Mouse (Mus musculus) frontal cortex, adult 2 months (tissue): ENCODE data around the gene Cpne1. TPM values are rescaled to one million over a fixed set of nuclear protein-coding genes. Genes with fewer than 3 reads are reported as not detected.
"Not testable (repeated sequence)": the region's sequence is repeated elsewhere in the genome, so short reads cannot be mapped to it uniquely, and the experiment has no call there.

Experiments
- DNase-seq, 2 experiments: peaks; one replicate each; pipeline ENCODE4 v3.0.0; 2022; ENCODE audit warnings: low spot score in 1 of 2; ENCODE audit errors: extremely low spot score in 1 of 2
- polyA plus RNA-seq: library from polyadenylated mRNA; depleted of rRNA; stranded (reverse); fragments of >200 nt; gene quantifications from 2 replicates; pipeline ENCODE4 v1.2.3, GENCODE M21; 2012; rRNA removed

Gene Cpne1
- 54.7 and 55.7 TPM in 2 replicates for polyA plus RNA-seq

DNA sequence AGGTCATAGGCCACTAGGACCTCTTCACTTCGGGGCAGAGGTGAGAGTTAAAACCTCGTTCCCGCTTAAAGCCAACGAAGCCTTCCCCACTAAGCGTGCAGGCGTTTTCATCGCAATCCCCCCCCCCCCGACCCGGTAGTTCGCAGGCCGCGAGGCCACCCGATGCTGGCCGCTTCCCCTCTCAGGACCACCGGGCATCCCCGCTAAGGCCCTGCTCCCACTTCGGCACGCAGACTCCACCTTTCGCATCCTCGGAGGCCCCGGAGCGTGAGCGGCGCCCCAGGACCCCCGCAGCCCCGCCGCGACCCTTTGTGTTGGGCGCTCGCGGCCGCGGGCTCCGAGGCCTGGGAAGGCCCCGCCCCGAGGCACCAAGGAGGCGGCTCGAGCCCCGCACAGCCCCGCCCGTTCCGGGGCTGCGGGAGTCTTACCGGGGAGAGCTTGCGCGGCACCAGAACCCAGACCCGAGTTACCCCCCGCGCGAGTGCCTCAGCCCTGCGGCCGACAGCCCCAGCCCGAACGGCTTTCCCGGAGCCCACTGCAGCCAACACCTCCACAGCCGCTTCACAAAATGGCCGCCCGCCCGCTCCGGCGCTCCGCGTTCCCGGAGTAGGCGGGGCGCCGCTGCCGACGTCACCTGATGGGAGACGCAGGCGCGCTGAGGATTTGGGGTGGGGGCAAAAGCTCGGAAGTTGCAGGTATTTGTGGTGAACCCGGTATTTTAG, at the start of gene Cpne1, which contains the start of gene Rbm12:
TSS of gene Cpne1 (minus strand) at position 608 of the 722 bp plus-strand sequence.
TSS of gene Rbm12 (minus strand) at position 621 of the 722 bp plus-strand sequence.
- DNase-seq, result peak; percentile 63 to 91

- DNase-seq, result no peak
These were observed 39.8 kb upstream of the Cpne1 start for GRCm38 (mm10) chr2:156151538-156151937.

- no peak for DNase-seq
These were observed 35.7 kb upstream of the Cpne1 start for GRCm38 (mm10) chr2:156147316-156147915.

DNA sequence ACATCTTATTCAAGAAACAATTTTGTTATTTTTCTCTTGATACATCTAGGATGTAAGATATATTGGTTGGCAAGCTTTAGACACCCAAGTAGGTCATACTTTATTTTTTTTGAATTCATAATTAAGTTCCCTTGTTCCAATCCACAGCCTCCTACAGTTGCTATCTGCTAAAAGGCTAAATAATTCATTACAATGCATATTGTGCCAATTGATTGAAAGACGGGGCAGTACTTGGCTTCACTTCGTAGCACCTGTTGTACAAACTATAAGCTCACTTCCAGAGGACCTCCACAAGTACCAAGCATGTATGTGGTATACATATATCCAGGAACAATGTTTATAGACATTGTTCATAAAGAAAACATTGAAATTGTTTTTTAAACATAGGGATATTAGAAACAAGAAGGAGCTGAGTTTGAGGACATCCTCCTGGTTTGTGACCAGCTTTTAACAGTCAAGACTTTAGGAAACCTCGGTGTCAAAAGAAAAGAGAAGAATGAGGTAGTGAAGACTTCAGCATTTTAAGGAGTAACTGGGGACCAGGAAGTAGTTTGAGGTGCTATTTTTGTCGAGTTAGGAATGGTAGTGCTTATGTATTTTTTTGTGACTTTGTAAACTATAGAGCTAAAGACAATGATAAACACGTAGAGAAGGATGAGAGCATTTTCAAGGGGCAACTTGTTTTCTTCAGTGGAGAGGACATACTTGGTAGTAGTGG, 34.7 kb upstream of the Cpne1 start:
- DNase-seq, result no peak

DNA sequence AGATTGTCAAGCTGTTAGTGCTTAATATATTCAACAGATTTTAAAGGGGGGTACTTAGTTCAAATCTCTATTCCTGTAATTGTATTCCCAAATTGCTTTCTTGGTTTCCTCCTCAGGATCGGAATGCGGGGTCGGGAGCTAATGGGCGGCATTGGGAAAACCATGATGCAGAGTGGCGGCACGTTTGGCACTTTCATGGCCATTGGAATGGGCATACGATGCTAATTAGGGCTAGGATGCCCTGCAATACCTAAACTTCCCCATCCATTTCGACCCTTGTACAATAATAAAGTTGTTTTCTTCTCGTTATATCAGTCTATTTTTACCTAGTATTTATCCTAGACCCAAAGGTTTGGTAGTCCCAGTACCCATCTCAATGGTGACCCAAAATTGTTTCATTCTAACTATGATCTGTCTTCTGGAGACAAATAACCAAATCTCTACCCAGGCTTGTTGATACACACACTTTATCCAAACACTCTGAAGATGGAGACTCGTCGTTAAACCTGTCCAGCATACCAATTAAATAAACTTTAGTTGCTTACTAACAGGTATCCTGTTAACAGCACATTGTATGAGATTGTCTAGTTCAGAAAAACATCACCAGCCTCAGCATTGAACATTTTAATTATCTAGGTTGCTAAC, 33.8 kb upstream of the Cpne1 start:
- DNase-seq, result no peak

DNA sequence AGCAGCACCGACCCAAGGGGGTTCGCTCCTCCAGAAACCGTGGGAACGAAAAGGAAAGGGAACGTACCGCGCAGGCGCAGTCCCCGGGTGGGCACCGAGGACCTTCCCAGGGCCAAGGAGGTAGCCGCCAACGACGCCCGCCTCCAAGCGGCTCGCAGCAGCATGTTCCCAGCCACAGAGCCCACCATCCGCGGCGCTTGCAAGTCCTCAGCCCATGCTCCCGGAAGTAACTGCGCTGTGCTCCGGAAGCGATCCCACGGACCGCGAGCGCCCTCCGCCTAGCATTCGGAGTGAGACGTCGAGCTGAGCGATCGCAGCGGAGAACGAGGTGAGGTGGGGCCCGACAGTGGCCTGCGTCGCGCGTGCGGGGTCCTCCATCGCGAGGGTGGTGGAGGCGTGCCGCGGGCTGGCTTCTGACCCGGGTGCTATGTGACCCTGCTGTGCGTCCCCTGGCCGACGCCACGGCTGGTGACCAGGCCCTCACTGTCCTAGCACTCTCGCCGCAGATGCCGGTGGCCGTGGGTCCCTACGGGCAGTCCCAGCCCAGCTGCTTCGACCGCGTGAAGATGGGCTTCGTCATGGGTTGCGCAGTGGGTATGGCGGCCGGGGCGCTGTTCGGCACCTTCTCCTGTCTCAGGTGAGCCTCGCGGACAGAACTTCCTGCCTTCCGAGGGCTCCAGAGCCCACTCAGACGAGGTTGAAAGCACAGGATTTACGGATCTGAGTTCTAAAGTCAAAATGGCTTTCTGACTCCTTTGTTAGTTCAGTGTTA, 32.4 kb upstream of the Cpne1 start, which contains the start of the genes Romo1 and Nfs1:
TSS of gene Romo1 (plus strand) at position 87 of the 772 bp plus-strand sequence.
TSS of gene Nfs1 (minus strand) at position 234 of the 772 bp plus-strand sequence.
- peak; percentile 74 to 95 for DNase-seq

- no peak for DNase-seq
These were observed 31.6 kb upstream of the Cpne1 start for GRCm38 (mm10) chr2:156143367-156143766.

DNA sequence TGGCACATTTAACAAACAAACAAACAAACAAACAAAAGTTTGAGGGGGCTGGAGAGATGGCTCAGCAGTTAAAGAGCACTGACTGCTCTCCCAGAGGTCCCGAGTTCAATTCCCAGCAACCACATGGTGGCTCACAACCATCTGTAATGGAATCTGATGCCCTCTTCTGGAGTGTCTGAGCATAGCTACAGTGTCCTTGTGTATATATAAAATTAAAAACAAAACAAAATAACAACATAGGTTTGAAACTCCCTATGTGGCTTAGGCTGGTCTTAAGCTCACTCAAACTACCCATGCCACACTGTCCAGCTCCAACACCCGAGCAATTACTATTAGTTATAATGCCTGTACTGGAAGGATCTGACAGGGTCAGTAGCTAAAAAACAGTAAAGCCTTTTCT, 31.1 kb upstream of the Cpne1 start:
- DNase-seq, result no peak

GRCm38 (mm10) chr2:156135695-156136094, 23.9 kb upstream of the Cpne1 start:
- DNase-seq, result no peak

DNA sequence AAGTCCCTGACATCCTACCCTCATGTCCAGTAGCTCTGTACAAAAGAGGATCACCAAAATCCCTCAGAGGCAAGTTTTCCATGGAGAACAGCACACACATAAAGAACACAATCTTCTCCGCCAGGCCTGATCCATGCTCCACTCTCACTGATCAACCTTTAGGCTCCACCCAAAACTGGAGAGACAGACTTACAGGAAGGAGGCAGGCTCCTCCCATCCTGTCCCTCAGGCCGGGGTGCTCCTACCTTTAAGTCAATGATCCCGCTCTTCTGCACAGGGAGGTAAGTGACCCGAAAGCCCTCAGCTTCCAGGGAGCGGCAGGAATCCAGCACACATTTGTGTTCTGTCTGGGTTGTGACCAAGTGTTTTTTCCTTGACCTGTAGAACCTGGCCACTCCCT, 22.4 kb upstream of the Cpne1 start:
- DNase-seq, result no peak

DNA sequence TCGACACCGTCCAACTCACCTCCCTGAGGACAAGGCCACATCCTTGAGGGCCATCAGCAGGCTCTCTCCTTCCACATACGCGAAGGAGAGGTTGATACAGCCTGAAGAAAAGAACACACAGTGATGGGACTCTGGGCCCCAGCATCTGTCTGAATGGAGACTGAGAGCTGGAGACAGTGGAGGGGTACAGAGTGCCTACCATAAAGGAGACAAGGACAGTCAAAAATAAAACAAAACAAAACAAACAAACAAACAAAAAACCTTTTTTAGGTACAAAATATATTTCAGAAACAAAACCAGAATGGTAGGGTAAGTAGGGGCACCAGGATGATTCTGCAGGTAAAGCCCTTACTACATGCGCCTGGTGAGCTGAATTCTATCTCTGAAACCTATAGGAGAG, 15.2 kb upstream of the Cpne1 start, which contains the start of gene Gm28036:
TSS of gene Gm28036 (minus strand) at position 101 of the 400 bp plus-strand sequence.
- DNase-seq, result no peak

- DNase-seq, result no peak
These were observed 12.0 kb upstream of the Cpne1 start for GRCm38 (mm10) chr2:156123731-156124130.

GRCm38 (mm10) chr2:156119566-156119965, 7.8 kb upstream of the Cpne1 start:
- DNase-seq, result no peak

- not testable (repeated sequence) for DNase-seq
These were observed 287 bp upstream of the Cpne1 start for GRCm38 (mm10) chr2:156112080-156112423.

DNA sequence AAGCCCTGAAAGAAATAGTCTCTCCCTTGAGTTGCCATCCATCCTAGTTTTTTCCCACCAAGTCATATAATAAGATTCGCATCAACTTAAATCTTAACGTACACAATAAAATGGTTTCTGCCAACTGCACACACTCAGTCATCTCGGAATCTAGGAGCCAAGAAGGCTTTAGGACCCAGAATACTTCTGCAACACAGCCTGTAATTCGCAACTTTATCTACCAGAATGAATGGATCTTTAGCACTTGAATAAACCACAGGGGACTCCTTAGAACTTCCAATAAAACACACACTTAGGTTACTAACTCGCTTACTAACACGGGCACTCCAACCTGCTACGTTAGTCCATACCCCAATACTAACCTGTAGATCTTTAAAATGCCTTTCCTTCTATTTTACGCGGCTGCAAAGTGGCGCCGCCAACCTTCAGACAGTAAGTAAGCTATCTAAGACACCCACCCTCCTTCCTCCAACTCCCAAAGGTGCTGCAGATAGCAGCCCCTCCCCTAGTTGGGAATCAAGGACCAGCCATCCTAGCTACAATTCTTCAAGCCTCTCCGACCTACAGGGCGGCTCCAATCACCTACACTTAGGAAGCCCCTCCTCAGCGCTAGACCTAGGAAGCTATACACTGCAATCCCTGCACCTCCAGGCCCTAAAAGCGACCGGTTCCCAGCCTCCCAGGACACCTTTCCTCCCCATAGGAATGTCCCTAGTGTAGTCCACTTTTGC, 973 bp downstream of the Cpne1 start:
- peak in 1 of 2 experiments; percentile 39 for DNase-seq

DNA sequence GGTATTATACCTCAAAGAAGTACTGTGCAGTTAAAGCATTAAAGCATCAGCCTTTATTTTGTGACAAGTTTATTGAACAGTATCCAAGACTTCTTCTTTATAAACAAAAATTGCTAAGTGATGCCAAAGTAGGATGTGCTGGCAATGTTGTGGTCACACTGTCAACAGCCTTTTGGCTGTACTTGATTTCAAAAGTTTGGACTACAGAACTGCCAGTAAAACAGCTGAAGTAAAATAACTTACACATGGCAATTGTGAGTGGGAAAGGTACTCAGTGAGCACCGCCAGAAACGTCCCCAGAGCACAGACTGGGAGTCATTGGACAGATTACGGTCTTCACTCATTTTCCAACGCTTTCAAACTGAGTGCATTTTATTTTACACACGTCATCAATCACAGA, 19.8 kb downstream of the Cpne1 start:
- no peak for DNase-seq

- DNase-seq, result peak in 1 of 2 experiments; percentile 56
These were observed 22.0 kb downstream of the Cpne1 start for GRCm38 (mm10) chr2:156089799-156090198.

DNA sequence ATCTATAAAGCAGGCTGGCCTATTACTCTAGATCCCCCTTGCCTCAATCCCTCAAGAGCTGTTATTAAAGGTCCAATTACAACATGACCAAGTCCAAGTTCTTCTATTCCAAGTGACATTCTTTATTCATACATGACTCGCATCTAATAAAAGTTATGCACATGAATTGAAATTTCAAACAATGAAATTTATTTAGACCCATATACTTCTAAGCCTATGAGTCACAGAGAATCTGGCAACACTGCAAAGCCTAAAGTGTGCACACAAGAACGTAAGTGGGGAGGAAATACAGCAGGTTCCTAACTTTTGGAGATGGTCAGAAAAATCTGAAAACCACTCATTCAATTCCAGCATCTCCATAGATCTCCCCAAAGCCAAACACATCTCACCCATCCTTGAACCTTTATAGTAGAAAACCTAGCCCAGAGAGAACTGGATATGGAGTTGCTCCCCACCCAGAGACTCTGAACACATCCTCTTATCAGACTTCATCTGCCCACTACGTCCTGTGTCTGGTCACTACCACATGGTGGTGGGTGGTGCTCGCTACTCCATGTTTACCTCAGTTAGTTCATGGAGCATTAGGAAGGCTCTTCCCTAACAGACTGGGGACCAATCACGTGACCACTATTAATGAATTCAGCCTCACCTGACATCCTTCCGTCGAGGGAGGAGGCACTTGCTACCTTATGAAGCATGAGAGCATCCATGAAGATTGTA, 24.2 kb downstream of the Cpne1 start:
- DNase-seq, result no peak

DNA sequence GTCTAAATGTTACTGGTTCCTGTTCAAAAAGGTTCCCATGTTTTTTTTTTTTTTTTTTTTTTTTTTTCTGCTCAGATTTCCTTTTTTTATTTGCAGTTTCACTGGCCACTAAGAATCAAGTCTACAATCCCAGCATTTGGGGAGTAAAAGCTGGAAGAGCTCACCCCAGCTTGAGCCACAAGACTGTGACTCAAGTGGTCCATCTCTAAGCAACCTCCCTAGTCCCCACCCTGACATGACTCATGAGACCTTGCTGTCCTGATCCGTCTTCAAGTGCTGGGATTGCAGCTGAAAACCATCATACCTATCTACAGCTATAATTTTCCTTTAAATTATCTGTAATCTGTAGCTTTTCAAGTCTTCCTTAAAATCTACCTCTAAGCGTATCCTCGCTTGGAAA, 27.2 kb downstream of the Cpne1 start:
- no peak for DNase-seq
